Mouse (Mus musculus) bone marrow macrophage, adult 2 months (primary cell): ENCODE measurements around the gene Xkr8. TPM values are rescaled to one million over a fixed set of nuclear protein-coding genes. Genes with fewer than 3 reads are reported as not detected.
"Not testable (repeated sequence)": the region's sequence is repeated elsewhere in the genome, so short reads cannot be mapped to it uniquely, and the experiment has no call there.

Experiments used
- H3K27ac ChIP-seq: 2 replicates; pipeline ENCODE4 v1.5.1; 2012; ENCODE audit warnings: low read depth, low read length; ENCODE audit not compliant: insufficient read depth
- H3K4me1 ChIP-seq: 2 replicates; pipeline ENCODE4 v1.6.1; 2012; ENCODE audit warnings: low read length; ENCODE audit not compliant: control insufficient read depth, insufficient read depth
- H3K4me3 ChIP-seq: 2 replicates; pipeline ENCODE4 v1.5.1; 2012; ENCODE audit warnings: mild to moderate bottlenecking, low read length, moderate library complexity; ENCODE audit not compliant: insufficient read depth
- CTCF ChIP-seq: IDR thresholded peaks from 2 replicates; pipeline ENCODE4 v1.5.1; 2012; ENCODE audit warnings: low read depth, mild to moderate bottlenecking, low read length, moderate library complexity
- POLR2A ChIP-seq: IDR thresholded peaks from 2 replicates; pipeline ENCODE4 v1.6.1; 2012; ENCODE audit warnings: mild to moderate bottlenecking, low read depth, low read length, borderline replicate concordance
- polyA plus RNA-seq: library from polyadenylated mRNA; stranded (reverse); fragments of >200 nt; gene quantifications from 2 replicates; pipeline ENCODE4 v1.2.4, GENCODE M21; 2012; ENCODE audit not compliant: missing spikeins, insufficient read depth, insufficient read length

Gene Xkr8
- polyA plus RNA-seq, 1 experiment: 2.7 TPM

GRCm38 (mm10) chr4:132741491-132741890 lies 9.1 kb upstream of the Xkr8 start:
- Histone ChIP-seq H3K4me1 (peaks cover under 1% of the 10 kb centered on the region), H3K4me3 (no peak overlapping the region), H3K27ac (no peak overlapping the region)
- TF ChIP-seq CTCF: no peak
- TF ChIP-seq POLR2A: no peak

- H3K27ac ChIP-seq, H3K4me3 ChIP-seq: not testable (repeated sequence)
- H3K4me1 ChIP-seq: peaks cover 17% of the 10 kb centered on the region
Measured at GRCm38 (mm10) chr4:132737154-132737553, 4.8 kb upstream of the Xkr8 start.

DNA sequence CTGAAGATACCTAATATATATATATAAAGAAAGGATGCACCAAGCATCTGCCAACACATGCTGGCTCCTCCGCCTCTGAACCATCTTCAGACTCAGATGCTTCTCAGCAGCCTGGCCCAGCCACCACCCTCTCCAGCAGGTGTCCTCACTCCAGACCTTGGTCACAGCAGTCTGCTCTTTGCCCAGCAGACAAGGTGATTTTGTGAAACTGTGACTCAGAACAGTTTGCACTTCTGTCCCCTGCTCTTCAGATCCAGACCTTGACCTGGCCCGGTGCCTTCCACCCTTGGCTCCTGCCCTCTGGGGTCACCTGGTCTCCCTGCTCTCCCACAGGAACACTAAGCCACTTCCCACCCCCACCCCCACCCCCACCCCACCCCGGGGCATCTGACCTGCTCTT lies 3.5 kb upstream of the Xkr8 start:
- TF ChIP-seq POLR2A (no peak), CTCF (no peak)
- no peak overlapping the region for H3K27ac ChIP-seq
- H3K4me1 ChIP-seq: peaks cover 24% of the 10 kb centered on the region
- no peak overlapping the region for H3K4me3 ChIP-seq

DNA sequence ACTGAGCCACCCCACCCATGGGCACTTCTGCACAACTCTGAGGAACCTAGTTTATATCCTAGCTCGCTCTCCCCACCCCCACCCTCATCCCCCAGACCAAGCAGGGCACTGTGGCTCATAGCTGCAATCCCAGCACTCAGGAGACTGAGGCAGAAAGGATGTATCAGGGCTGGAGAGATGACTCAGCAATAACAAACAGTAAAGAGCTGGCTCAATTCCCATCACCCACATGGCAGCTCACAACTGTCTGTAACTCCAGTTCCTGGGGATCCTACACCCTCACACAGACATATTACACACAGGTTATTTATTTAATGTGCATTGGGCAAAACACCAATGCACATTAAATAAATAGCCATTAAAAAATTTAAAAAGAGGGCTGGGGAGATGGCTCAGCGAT lies 3.0 kb upstream of the Xkr8 start:
- Histone ChIP-seq H3K4me1 (peaks cover 24% of the 10 kb centered on the region), H3K27ac (no peak overlapping the region), H3K4me3 (no peak overlapping the region)
- no peak for TF ChIP-seq CTCF
- no peak for TF ChIP-seq POLR2A

DNA sequence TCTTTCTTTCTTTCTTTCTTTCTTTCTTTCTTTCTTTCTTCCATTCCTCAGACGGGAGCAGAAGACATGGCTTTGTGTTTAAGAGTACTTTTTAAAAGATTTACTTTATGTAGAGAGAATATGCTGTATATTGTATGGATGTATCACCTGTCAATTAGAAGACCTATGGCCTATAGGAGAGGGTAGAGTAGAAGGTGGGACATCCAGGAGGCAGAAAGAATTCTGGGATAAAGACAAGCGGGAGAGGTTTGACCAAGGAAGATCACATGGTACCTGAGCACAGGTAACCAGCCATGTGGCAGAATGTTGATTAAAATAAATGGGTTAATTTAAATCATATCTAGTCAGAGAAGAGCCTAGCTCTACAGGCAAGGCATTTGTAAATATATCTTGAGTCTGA lies 2.4 kb upstream of the Xkr8 start:
- peaks cover 24% of the 10 kb centered on the region for H3K4me1 ChIP-seq
- no peak overlapping the region for H3K4me3 ChIP-seq
- TF ChIP-seq POLR2A: no peak
- TF ChIP-seq CTCF: no peak
- H3K27ac ChIP-seq: no peak overlapping the region

DNA sequence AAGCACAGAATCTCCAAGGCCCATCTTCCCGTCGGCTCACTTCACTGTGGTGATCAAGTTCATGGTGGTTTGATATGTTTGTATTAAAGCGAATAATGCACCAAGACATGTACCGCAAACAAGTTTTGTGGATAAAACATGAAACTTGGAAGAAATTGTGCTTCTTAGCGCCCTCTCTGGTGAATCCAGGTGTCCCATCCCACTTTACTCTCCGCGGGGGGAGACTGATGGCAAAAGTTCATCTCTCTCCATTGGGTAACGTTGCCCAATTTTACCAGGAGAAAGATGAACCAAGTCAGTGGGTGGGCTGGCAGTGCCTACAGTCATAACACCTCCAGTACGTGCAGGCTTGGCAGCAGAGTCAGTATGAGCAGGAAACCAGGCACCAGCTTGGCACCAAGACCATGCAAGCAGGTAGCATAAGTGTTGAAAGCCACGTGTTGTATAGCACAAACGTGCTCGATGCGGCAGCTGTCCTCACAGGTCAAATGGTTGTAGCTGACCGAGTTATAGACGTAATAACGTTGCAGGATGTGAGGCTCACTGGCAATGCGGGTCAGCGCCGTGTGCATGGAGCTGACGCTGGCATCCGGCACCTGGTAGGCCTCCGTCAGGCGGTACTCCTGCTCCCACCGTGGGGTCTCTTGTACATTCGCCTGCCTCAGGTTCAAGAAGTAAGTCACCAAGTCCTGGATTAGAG lies 875 bp upstream of the Xkr8 start:
- peak overlapping the region; percentile 29; the same call in 1 of the 2 replicates for H3K27ac ChIP-seq
- peaks cover 29% of the 10 kb centered on the region for H3K4me1 ChIP-seq
- TF ChIP-seq POLR2A (no peak), CTCF (no peak)
- no peak overlapping the region for H3K4me3 ChIP-seq

- H3K27ac ChIP-seq: no peak overlapping the region
- peak overlapping the region; percentile 79 for H3K4me3 ChIP-seq
- peaks cover 30% of the 10 kb centered on the region for H3K4me1 ChIP-seq
- TF ChIP-seq CTCF (no peak), POLR2A (no peak)
Measured at GRCm38 (mm10) chr4:132731616-132732015, 730 bp downstream of the Xkr8 start.

DNA sequence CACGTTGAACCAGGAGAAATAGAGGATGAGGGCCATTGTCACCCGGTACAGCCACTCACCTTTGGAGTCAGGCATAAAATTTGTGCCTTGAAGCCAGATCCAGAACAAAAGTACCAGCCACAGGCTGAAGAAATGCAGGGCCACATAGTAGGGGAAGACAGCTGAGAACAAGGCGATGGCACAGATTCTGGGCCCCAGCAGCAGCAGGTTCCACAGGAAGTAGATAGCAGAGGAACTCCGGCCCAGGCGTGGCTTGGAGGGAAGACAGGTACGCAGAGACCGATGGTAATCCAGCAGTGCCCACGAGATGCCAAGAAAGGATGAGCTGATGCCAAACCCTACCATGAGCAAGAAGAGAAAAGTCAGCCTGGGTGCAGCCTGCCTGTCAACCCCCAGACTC lies 4.1 kb downstream of the Xkr8 start:
- H3K27ac ChIP-seq: no peak overlapping the region
- TF ChIP-seq CTCF: no peak
- TF ChIP-seq POLR2A: no peak
- H3K4me1 ChIP-seq: peaks cover 24% of the 10 kb centered on the region
- H3K4me3 ChIP-seq: no peak overlapping the region

- Histone ChIP-seq H3K27ac (no peak overlapping the region), H3K4me1 (no peaks in the 10 kb centered on the region), H3K4me3 (no peak overlapping the region)
- no peak for TF ChIP-seq POLR2A
- TF ChIP-seq CTCF: no peak
Measured at GRCm38 (mm10) chr4:132718251-132718650, 14.1 kb downstream of the Xkr8 start.

DNA sequence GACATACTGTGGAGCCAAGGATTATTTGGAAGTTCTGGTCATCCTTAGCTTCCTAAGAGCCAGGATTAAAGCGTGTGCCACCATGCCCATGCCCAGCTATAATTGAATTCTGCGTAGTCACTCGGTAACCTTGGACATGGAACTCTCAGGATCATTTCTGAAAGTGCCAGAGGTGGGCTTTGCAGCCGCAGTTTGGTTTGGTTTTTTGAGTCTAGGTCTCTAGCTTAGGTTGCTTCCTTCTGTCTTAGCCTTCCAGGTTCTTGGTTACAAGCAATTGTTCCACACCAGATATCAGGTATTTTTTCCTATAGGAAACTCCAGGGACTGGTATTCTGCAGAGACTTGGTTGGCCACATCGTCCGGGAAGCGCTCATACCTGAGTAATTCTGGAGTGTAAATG lies 19.2 kb downstream of the Xkr8 start:
- no peak for TF ChIP-seq POLR2A
- no peak for TF ChIP-seq CTCF
- no peaks in the 10 kb centered on the region for H3K4me1 ChIP-seq
- no peak overlapping the region for H3K4me3 ChIP-seq
- no peak overlapping the region for H3K27ac ChIP-seq

- no peak overlapping the region for H3K4me3 ChIP-seq
- no peak overlapping the region for H3K27ac ChIP-seq
- TF ChIP-seq POLR2A (no peak), CTCF (no peak)
- H3K4me1 ChIP-seq: no peaks in the 10 kb centered on the region
Measured at GRCm38 (mm10) chr4:132706885-132707284, 25.5 kb downstream of the Xkr8 start.
